Mouse (Mus musculus) embryonic facial prominence, embryonic 15.5 days (tissue): Measurements from ENCODE around the gene Slc43a1. TPM values are rescaled to one million over a fixed set of nuclear protein-coding genes. Genes with fewer than 3 reads are reported as not detected.
"Not testable (repeated sequence)": the region's sequence is repeated elsewhere in the genome, so short reads cannot be mapped to it uniquely, and the experiment has no call there.

Source experiments
- ATAC-seq: fragments of 200-750 bp; cut with Nextera tagmentation; 2 replicates; pipeline ENCODE4 v1.8.0; 2017; ENCODE audit warnings: low read depth, moderate TSS enrichment; ENCODE audit not compliant: insufficient number of reproducible peaks, low FRiP score, low TSS enrichment
- H3K27ac ChIP-seq: fragments of 300-500 bp; sonication (generic); replicated peaks from 2 replicates; pipeline ENCODE4 v1.5.1; 2015; ENCODE audit warnings: mild to moderate bottlenecking, inconsistent platforms
- H3K27me3 ChIP-seq: fragments of 300-500 bp; sonication (generic); 2 replicates; pipeline ENCODE4 v1.6.1; 2015; ENCODE audit warnings: inconsistent platforms
- H3K36me3 ChIP-seq: fragments of 300-500 bp; sonication (generic); 2 replicates; pipeline ENCODE4 v1.6.1; 2015; ENCODE audit warnings: mild to moderate bottlenecking, inconsistent platforms
- H3K4me1 ChIP-seq: fragments of 300-500 bp; sonication (generic); 2 replicates; pipeline ENCODE4 v1.6.1; 2015; ENCODE audit warnings: inconsistent platforms
- H3K4me2 ChIP-seq: fragments of 300-500 bp; sonication (generic); replicated peaks from 2 replicates; pipeline ENCODE4 v1.6.1; 2015; ENCODE audit warnings: mild to moderate bottlenecking, inconsistent platforms
- H3K4me3 ChIP-seq: fragments of 300-500 bp; sonication (generic); replicated peaks from 2 replicates; pipeline ENCODE4 v1.5.1; 2015; ENCODE audit warnings: mild to moderate bottlenecking, inconsistent platforms
- H3K9ac ChIP-seq: fragments of 300-500 bp; sonication (generic); 2 replicates; pipeline ENCODE4 v1.6.1; 2015; ENCODE audit warnings: inconsistent platforms
- H3K9me3 ChIP-seq: fragments of 300-500 bp; sonication (generic); replicated peaks from 2 replicates; pipeline ENCODE4 v1.6.1; 2016; ENCODE audit warnings: inconsistent platforms
- WGBS: fragments of 180-500 bp; shearing (Covaris S2); methylation state at CpG from one replicate; pipeline ENCODE4 v1.1.7; 2015; 5-methylcytosine and 5-hydroxymethylcytosine counted together
- polyA plus RNA-seq: library from polyadenylated mRNA; unstranded; fragments of >200 nt; fragmentation: Nextera tagmentation; extraction: Ambion mirVana; gene quantifications from 2 replicates; pipeline ENCODE4 v1.2.1, GENCODE M21; 2015

The Slc43a1 gene
- polyA plus RNA-seq, result 13.7 and 15.8 TPM in 2 replicates

GRCm38 (mm10) chr2:84838593-84838949 is at the start of gene Slc43a1:
Gene Slc43a1, plus strand, starts transcription at chr2:84838850.
- H3K27ac ChIP-seq, result peak within 1 kb of the TSS; percentile 92
- no peak for ATAC-seq
- WGBS, result 17% methylated on average over 10 of the region's 10 CpGs
- no peaks in the 10 kb centered on the region for H3K9me3 ChIP-seq
- peak within 1 kb of the TSS; percentile 66 for H3K4me3 ChIP-seq
- H3K4me2 ChIP-seq, result peak within 1 kb of the TSS; percentile 93
- no peaks in the 10 kb centered on the region for H3K27me3 ChIP-seq
- H3K4me1 ChIP-seq, result peaks cover 34% of the 10 kb centered on the region
- H3K9ac ChIP-seq, result peak within 1 kb of the TSS; percentile 65
- H3K36me3 ChIP-seq, result no peaks in the 10 kb centered on the region

DNA sequence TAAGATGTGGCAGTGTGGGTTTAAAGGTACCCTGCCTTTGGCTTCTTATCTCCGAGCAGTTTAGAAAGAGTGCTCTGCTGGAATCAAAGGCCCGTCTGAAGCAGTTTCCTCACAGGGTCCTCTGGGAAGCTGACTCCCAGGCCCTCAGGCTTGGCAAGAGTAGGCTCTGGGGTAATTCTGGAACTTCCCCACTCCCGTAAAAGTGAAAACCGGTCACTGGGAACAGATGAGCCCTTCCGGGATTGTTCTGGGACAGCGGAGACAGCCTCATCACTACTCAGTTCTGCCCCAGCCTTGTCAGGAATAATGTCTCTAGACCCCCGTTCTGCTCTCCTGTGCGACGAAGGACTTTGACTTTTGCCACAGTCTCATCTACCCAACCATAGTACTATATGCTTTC is 48.2 kb upstream of the Slc43a1 start:
- Histone ChIP-seq H3K4me3 (no peak overlapping the region), H3K36me3 (no peaks in the 10 kb centered on the region), H3K4me1 (no peaks in the 10 kb centered on the region), H3K9ac (no peak overlapping the region), H3K4me2 (no peak overlapping the region), H3K27me3 (no peaks in the 10 kb centered on the region), H3K9me3 (no peaks in the 10 kb centered on the region), H3K27ac (no peak overlapping the region)
- 49% methylated on average over 9 of the region's 9 CpGs for WGBS
- no peak for ATAC-seq

DNA sequence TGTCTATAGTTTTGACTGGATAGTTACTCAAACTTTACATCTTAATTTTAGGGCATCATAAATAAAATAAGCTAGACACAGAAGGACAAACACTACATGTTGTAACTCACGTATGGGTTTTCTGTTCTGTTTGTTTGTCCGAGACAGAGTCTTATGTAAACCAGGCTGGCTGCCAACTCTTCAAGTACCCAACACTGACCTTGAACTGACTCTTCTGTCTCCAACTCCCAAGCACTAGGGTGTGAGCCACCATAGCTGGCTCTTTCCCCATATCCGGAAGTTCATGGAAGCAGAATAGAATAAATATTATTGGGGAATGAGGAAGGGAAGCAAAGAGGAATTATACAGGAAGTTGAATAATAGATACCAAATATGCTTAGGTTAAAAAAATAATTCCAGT is 46.1 kb upstream of the Slc43a1 start:
- ATAC-seq, result no peak
- no peaks in the 10 kb centered on the region for H3K27me3 ChIP-seq
- no peak overlapping the region for H3K4me3 ChIP-seq
- 83% methylated on average over 3 of the region's 3 CpGs for WGBS
- no peaks in the 10 kb centered on the region for H3K36me3 ChIP-seq
- no peak overlapping the region for H3K4me2 ChIP-seq
- no peaks in the 10 kb centered on the region for H3K4me1 ChIP-seq
- H3K9me3 ChIP-seq, result no peaks in the 10 kb centered on the region
- H3K27ac ChIP-seq, result no peak overlapping the region
- H3K9ac ChIP-seq, result no peak overlapping the region

DNA sequence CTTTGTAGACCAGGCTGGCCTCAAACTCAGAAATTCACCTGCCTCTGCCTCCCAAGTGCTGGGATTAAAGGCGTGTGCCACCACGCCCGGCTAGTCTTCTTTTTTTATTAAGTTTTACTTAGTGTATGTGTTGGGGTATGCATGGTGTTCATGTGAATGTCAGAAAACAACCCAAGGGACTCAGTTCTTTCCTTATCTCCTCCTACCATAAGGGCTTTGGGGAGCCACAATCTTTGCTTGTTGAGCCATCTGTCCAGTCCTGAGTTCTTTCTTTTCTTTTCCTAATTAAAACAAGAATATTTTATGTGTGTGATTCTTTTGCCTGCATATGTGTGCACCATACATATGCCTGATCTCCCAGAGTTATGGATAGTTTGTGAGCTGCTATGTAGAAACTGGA is 45.5 kb upstream of the Slc43a1 start:
- Histone ChIP-seq H3K36me3 (no peaks in the 10 kb centered on the region), H3K27me3 (no peaks in the 10 kb centered on the region), H3K9ac (no peak overlapping the region), H3K9me3 (no peaks in the 10 kb centered on the region), H3K4me2 (no peak overlapping the region), H3K4me3 (no peak overlapping the region), H3K27ac (no peak overlapping the region), H3K4me1 (no peaks in the 10 kb centered on the region)
- WGBS, result 93% methylated on average over 3 of the region's 3 CpGs
- ATAC-seq, result no peak

DNA sequence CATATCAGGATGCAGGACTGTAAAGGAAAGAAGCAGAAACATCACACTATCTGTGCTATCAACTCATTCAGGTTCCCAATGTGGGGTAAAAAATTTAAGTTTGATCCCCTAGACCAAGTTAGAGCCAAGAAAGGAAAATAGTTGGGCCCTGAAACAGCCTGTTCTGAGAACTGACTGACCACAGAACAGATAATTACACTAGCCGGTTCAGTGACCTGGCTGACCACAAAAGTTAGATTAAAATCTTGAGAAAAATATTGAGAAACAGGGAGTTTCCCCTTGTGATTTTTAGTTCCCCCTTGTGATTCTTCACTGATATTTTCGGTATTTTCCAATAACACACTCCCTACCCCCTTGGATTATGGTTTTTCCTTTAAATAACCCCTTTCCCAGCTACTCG is 44.8 kb upstream of the Slc43a1 start:
- no peak overlapping the region for H3K9ac ChIP-seq
- H3K36me3 ChIP-seq, result no peaks in the 10 kb centered on the region
- no peaks in the 10 kb centered on the region for H3K4me1 ChIP-seq
- ATAC-seq, result no peak
- H3K27ac ChIP-seq, result no peak overlapping the region
- no peak overlapping the region for H3K4me2 ChIP-seq
- no peaks in the 10 kb centered on the region for H3K27me3 ChIP-seq
- 81% methylated on average over 3 of the region's 3 CpGs for WGBS
- no peaks in the 10 kb centered on the region for H3K9me3 ChIP-seq
- no peak overlapping the region for H3K4me3 ChIP-seq

DNA sequence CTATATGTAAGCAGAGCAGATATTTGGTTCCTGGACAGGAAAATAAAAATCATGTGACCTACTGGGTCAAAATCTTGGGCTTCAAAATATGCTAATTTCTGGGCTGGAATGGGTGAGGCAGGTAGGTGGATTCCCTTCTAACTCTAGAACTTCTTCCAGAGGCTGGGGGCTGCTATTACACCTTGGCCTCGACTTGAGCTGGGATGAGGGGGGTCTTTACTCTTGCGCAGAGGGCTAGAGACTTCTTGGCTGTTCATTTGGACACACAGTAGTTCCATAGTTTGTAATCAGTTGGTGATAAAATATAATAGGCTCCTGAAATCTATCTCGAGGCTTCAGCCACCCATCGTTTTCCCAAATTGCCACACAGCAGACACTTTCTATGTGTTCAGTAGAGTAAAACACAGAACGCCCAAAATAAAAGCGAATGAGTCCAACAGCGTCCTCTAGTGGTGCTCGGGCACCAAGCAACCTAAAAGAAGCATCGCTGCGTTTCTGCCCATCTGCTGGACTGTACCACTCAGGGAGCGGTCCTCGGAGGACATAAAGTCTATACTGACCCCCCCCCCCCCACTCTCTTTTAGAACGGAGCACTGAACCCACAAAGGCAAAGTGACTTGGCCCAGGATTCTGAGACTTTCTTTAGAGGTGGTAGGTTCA is 40.7 kb upstream of the Slc43a1 start:
- H3K9me3 ChIP-seq, result no peaks in the 10 kb centered on the region
- peak overlapping the region; percentile 46 for H3K4me3 ChIP-seq
- peak overlapping the region; percentile 81 for H3K4me2 ChIP-seq
- ATAC-seq, result peak; percentile 71; the same call in 1 of the 2 replicates
- peaks cover 4% of the 10 kb centered on the region; the same call in 1 of the 2 replicates for H3K4me1 ChIP-seq
- no peaks in the 10 kb centered on the region for H3K36me3 ChIP-seq
- WGBS, result 13% methylated on average over 13 of the region's 13 CpGs
- peak overlapping the region; percentile 1; the same call in 1 of the 2 replicates for H3K9ac ChIP-seq
- 0 out of 2 replicates have a peak overlapping the region, but pooled peaks have one; percentile 1 for H3K27ac ChIP-seq
- H3K27me3 ChIP-seq, result no peaks in the 10 kb centered on the region

- Histone ChIP-seq H3K27ac (peak within 1 kb of the TSS; percentile 34; the same call in 1 of the 2 replicates), H3K4me3 (peak within 1 kb of the TSS; percentile 46), H3K4me2 (peak within 1 kb of the TSS; percentile 81), H3K9me3 (no peaks in the 10 kb centered on the region), H3K36me3 (no peaks in the 10 kb centered on the region), H3K9ac (peak within 1 kb of the TSS; percentile 1; the same call in 1 of the 2 replicates), H3K27me3 (no peaks in the 10 kb centered on the region), H3K4me1 (peaks cover 4% of the 10 kb centered on the region; the same call in 1 of the 2 replicates)
- ATAC-seq, result peak; percentile 68
- WGBS, result under 1% methylated on average over 21 of the region's 21 CpGs
Measured at GRCm38 (mm10) chr2:84798493-84798921, 40.1 kb upstream of the Slc43a1 start, which contains the start of gene Ube2l6. Gene Ube2l6, plus strand, starts transcription at chr2:84798828.

- Histone ChIP-seq H3K9ac (peak overlapping the region; percentile 1; the same call in 1 of the 2 replicates), H3K4me1 (peaks cover 4% of the 10 kb centered on the region; the same call in 1 of the 2 replicates), H3K4me3 (peak overlapping the region; percentile 46), H3K27ac (peak overlapping the region; percentile 34; the same call in 1 of the 2 replicates), H3K27me3 (no peaks in the 10 kb centered on the region), H3K36me3 (no peaks in the 10 kb centered on the region), H3K9me3 (no peaks in the 10 kb centered on the region), H3K4me2 (peak overlapping the region; percentile 81)
- 0 out of 2 replicates have a peak, but pooled peaks have one; percentile 44 for ATAC-seq
- WGBS, result under 1% methylated on average over 16 of the region's 16 CpGs
Measured at GRCm38 (mm10) chr2:84799041-84799561, 39.5 kb upstream of the Slc43a1 start.

DNA sequence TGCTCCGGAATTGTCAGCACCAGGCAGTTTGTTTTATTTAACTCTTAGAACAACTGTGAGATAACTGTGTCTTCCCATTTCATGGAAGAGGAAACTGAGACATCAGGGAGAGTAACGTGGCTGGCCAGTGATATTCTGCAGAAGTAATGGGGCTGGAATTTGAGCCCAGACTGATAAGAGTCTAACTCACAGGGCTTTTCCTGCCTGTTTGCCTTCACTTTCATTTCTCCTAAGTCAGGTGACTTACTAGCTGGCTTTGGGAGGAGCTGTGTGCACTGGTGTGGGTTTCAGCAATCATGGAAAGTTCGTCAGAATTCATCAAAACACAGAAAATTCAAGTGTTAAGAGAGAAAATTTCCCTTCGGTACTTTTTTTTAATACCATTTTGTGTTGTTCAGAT is 38.3 kb upstream of the Slc43a1 start:
- H3K36me3 ChIP-seq, result no peaks in the 10 kb centered on the region
- no peak overlapping the region for H3K4me3 ChIP-seq
- H3K9ac ChIP-seq, result no peak overlapping the region
- no peaks in the 10 kb centered on the region for H3K9me3 ChIP-seq
- H3K4me2 ChIP-seq, result no peak overlapping the region
- ATAC-seq, result no peak
- no peak overlapping the region for H3K27ac ChIP-seq
- WGBS, result 78% methylated on average over 4 of the region's 4 CpGs
- peaks cover 4% of the 10 kb centered on the region; the same call in 1 of the 2 replicates for H3K4me1 ChIP-seq
- H3K27me3 ChIP-seq, result no peaks in the 10 kb centered on the region

DNA sequence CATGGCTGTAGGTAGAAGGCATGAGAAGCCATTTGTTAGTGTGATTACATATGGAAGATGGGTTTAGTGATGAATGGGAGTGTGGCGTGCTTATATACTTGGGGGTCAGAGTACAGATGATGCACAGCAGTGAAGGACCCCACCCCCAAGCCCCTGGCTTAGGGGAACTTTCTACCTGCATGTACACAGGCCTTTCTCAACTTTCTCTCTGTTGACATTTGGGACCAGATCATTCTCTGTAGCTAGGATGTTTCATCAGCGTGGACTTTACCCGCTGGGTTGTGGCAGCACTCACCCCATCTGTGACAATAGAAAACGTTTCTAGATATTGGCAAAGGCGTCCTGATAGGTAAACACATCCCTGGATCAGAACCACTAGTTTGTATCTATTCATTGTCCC is 37.4 kb upstream of the Slc43a1 start:
- H3K27me3 ChIP-seq, H3K9me3 ChIP-seq, ATAC-seq, H3K4me2 ChIP-seq, H3K4me1 ChIP-seq, H3K36me3 ChIP-seq, H3K9ac ChIP-seq, H3K4me3 ChIP-seq, H3K27ac ChIP-seq: not testable (repeated sequence)
- WGBS, result 76% methylated on average over 5 of the region's 5 CpGs

GRCm38 (mm10) chr2:84803963-84804362 is 34.7 kb upstream of the Slc43a1 start:
- Histone ChIP-seq H3K9ac (no peak overlapping the region), H3K4me3 (no peak overlapping the region), H3K4me2 (no peak overlapping the region), H3K27me3 (no peaks in the 10 kb centered on the region), H3K27ac (no peak overlapping the region), H3K9me3 (no peaks in the 10 kb centered on the region), H3K4me1 (peaks cover 4% of the 10 kb centered on the region; the same call in 1 of the 2 replicates), H3K36me3 (no peaks in the 10 kb centered on the region)
- 89% methylated on average over 7 of the region's 7 CpGs for WGBS
- ATAC-seq, result no peak
